In genomic region chr1:36485080-36485479, GRCm38 (mm10) we compare ENCODE assay signal across 24 mouse cellular contexts. TPM values are rescaled to one million over a fixed set of nuclear protein-coding genes. Genes with fewer than 3 reads are reported as not detected.
"Had no signal": no experiment of that assay in that cellular context is flagged by ENCODE, and none has a peak within 500 bp of the region (broad histone marks: within the 10 kb centered on the region; RNA-seq: fewer than 3 reads in every experiment).

No protein-coding gene starts in this region.

- H3K9me3 ChIP-seq: limb, embryonic 12.5 days; limb, embryonic 15.5 days; liver, embryonic 13.5 days; megakaryocyte, embryonic 14.5 days; midbrain, embryonic 12.5 days; midbrain, embryonic 15.5 days; neural tube, embryonic 12.5 days; neural tube, embryonic 15.5 days had no signal

- DNase-seq: kidney, adult 11 months; kidney, adult 8-10 months; kidney, postnatal 14 days; kidney, postnatal 4 days; left cerebral cortex, postnatal 4 days; liver, embryonic 13.5 days; lung, adult 2 months; right cerebral cortex, adult 18-20 months; right cerebral cortex, postnatal 14 days; right cerebral cortex, postnatal 4 days; thymus, postnatal 25 days had no signal

- H3K9ac ChIP-seq: limb, embryonic 12.5 days; limb, embryonic 15.5 days; liver, embryonic 13.5 days; midbrain, embryonic 12.5 days; midbrain, embryonic 15.5 days; neural tube, embryonic 12.5 days; neural tube, embryonic 15.5 days had no signal

- H3K36me3 ChIP-seq: limb, embryonic 12.5 days; limb, embryonic 15.5 days; liver, embryonic 13.5 days; midbrain, embryonic 12.5 days; midbrain, embryonic 15.5 days; neural tube, embryonic 12.5 days; neural tube, embryonic 15.5 days had no signal

- ATAC-seq: midbrain, embryonic 15.5 days had no signal

- H3K27me3 ChIP-seq: limb, embryonic 12.5 days; limb, embryonic 15.5 days; liver, embryonic 13.5 days; megakaryocyte, embryonic 14.5 days; midbrain, embryonic 12.5 days; midbrain, embryonic 15.5 days; neural tube, embryonic 12.5 days; neural tube, embryonic 15.5 days had no signal

- H3K4me3 ChIP-seq: limb, embryonic 12.5 days; limb, embryonic 15.5 days; liver, embryonic 13.5 days; midbrain, embryonic 12.5 days; midbrain, embryonic 15.5 days; neural tube, embryonic 12.5 days; neural tube, embryonic 15.5 days had no signal

- H3K4me2 ChIP-seq: limb, embryonic 12.5 days; limb, embryonic 15.5 days; liver, embryonic 13.5 days; midbrain, embryonic 12.5 days; midbrain, embryonic 15.5 days; neural tube, embryonic 12.5 days; neural tube, embryonic 15.5 days had no signal

- H3K27ac ChIP-seq: limb, embryonic 12.5 days; limb, embryonic 15.5 days; liver, embryonic 13.5 days; midbrain, embryonic 12.5 days; midbrain, embryonic 15.5 days; neural tube, embryonic 12.5 days; neural tube, embryonic 15.5 days had no signal

- H3K4me1 ChIP-seq: midbrain, embryonic 12.5 days; midbrain, embryonic 15.5 days; neural tube, embryonic 12.5 days had no signal

RNA-seq across cellular contexts. Expression of gene Gm42417, which starts 54.1 kb away (rescaled TPM):
- total RNA-seq: layer of hippocampus, adult 18-20 months; layer of hippocampus, postnatal 14 days; left cerebral cortex, adult 8-10 months; left cerebral cortex, postnatal 14 days; left cerebral cortex, postnatal 4 days had no signal
- polyA plus RNA-seq: liver, embryonic 13.5 days; liver, embryonic 16.5 days; lung, adult 2 months; midbrain, embryonic 12.5 days; neural tube, embryonic 12.5 days; stomach, embryonic 14.5 days had no signal
